Mouse (Mus musculus) stomach, postnatal 0 days (tissue): Measurements from ENCODE around the gene Evl. TPM values are rescaled to one million over a fixed set of nuclear protein-coding genes. Genes with fewer than 3 reads are reported as not detected.

Experiments used
- ATAC-seq: fragments of 200-750 bp; cut with Nextera tagmentation; 2 replicates; pipeline ENCODE4 v1.8.0; 2017; ENCODE audit not compliant: low FRiP score, low TSS enrichment
- DNase-seq: peaks from one replicate; pipeline ENCODE4 v3.0.0-alpha.2; 2016; ENCODE audit warnings: low spot score
- H3K27ac ChIP-seq: fragments of 300-500 bp; sonication (generic); replicated peaks from 2 replicates; pipeline ENCODE4 v1.5.1; 2014; ENCODE audit warnings: mild to moderate bottlenecking, control low read depth
- H3K27me3 ChIP-seq: fragments of 300-500 bp; sonication (generic); 2 replicates; pipeline ENCODE4 v1.6.1; 2014; ENCODE audit warnings: low read length; ENCODE audit not compliant: control insufficient read depth, insufficient read depth
- H3K36me3 ChIP-seq: fragments of 300-500 bp; sonication (generic); 2 replicates; pipeline ENCODE4 v1.6.1; 2014; ENCODE audit warnings: low read length, mixed read lengths; ENCODE audit not compliant: control insufficient read depth, insufficient read depth
- H3K4me1 ChIP-seq: fragments of 300-500 bp; sonication (generic); replicated peaks from 2 replicates; pipeline ENCODE4 v1.6.1; 2014; ENCODE audit warnings: antibody characterized with exemption; ENCODE audit not compliant: control insufficient read depth, insufficient read depth
- H3K4me2 ChIP-seq: fragments of 300-500 bp; sonication (generic); replicated peaks from 2 replicates; pipeline ENCODE4 v1.6.1; 2014; ENCODE audit warnings: low read depth, mild to moderate bottlenecking, control low read depth, moderate library complexity
- H3K4me3 ChIP-seq: fragments of 300-500 bp; sonication (generic); 2 replicates; pipeline ENCODE4 v1.5.1; 2014; ENCODE audit warnings: low read depth, low read length, control low read depth
- H3K9ac ChIP-seq: fragments of 300-500 bp; sonication (generic); 2 replicates; pipeline ENCODE4 v1.6.1; 2014; ENCODE audit warnings: mild to moderate bottlenecking, low read length, control low read depth, mixed read lengths
- H3K9me3 ChIP-seq: fragments of 300-500 bp; sonication (generic); 2 replicates; pipeline ENCODE4 v1.6.1; 2016; ENCODE audit warnings: low read length; ENCODE audit not compliant: control insufficient read depth
- CTCF ChIP-seq: IDR thresholded peaks from 2 replicates; pipeline ENCODE4 v1.5.1; 2016; ENCODE audit warnings: antibody characterized with exemption, low read depth, mild to moderate bottlenecking, moderate library complexity
- EP300 ChIP-seq: optimal IDR thresholded peaks from 2 replicates; pipeline ENCODE3; 2016; ENCODE audit warnings: antibody characterized with exemption
- WGBS: fragments of 180-500 bp; shearing (Covaris S2); extraction: QIAGEN DNeasy Blood & Tissue Kit; methylation state at CpG from one replicate; pipeline ENCODE4 v1.1.7; 2014; 5-methylcytosine and 5-hydroxymethylcytosine counted together
- polyA plus RNA-seq: library from polyadenylated mRNA; unstranded; fragments of >200 nt; fragmentation: Nextera tagmentation; extraction: Ambion mirVana; gene quantifications from 2 replicates; pipeline ENCODE4 v1.2.1, GENCODE M21; 2015

Gene Evl
- polyA plus RNA-seq, 1 experiment from 2014 or later = 27.8 TPM

- Histone ChIP-seq H3K4me1 (0 out of 2 replicates have a peak, but pooled peaks cover 7% of the 10 kb centered on the region), H3K4me2 (no peak overlapping the region), H3K36me3 (no peaks in the 10 kb centered on the region), H3K27me3 (no peaks in the 10 kb centered on the region), H3K4me3 (no peak overlapping the region), H3K9ac (no peak overlapping the region), H3K27ac (no peak overlapping the region), H3K9me3 (no peaks in the 10 kb centered on the region)
- ATAC-seq (no peak), DNase-seq (no peak)
- 50% methylated on average over 4 of the region's 4 CpGs for WGBS
- no peak for TF ChIP-seq EP300
- no peak for TF ChIP-seq CTCF
These were observed 55.7 kb downstream of the Evl start for GRCm38 (mm10) chr12:108610255-108610654.

- ATAC-seq = peak; percentile 73
- DNase-seq = peak; percentile 72
- Histone ChIP-seq H3K9me3 (no peaks in the 10 kb centered on the region), H3K9ac (no peak overlapping the region), H3K4me2 (no peak overlapping the region), H3K36me3 (no peaks in the 10 kb centered on the region), H3K27ac (no peak overlapping the region), H3K4me3 (no peak overlapping the region), H3K4me1 (0 out of 2 replicates have a peak, but pooled peaks cover 4% of the 10 kb centered on the region), H3K27me3 (no peaks in the 10 kb centered on the region)
- WGBS = 22% methylated on average over 3 of the region's 3 CpGs
- TF ChIP-seq CTCF = peak; percentile 82
- no peak for TF ChIP-seq EP300
These were observed 58.6 kb downstream of the Evl start for GRCm38 (mm10) chr12:108613081-108613480.

GRCm38 (mm10) chr12:108617511-108617910 is 63.0 kb downstream of the Evl start:
- WGBS = 46% methylated on average over 7 of the region's 7 CpGs

GRCm38 (mm10) chr12:108619853-108620416 is 65.4 kb downstream of the Evl start:
- H3K4me1 ChIP-seq = no peaks in the 10 kb centered on the region
- no peak for ATAC-seq
- no peaks in the 10 kb centered on the region for H3K9me3 ChIP-seq
- H3K36me3 ChIP-seq = no peaks in the 10 kb centered on the region
- DNase-seq = no peak
- no peak overlapping the region for H3K4me3 ChIP-seq
- no peak overlapping the region for H3K27ac ChIP-seq
- H3K4me2 ChIP-seq = no peak overlapping the region
- TF ChIP-seq EP300 = no peak
- no peak for TF ChIP-seq CTCF
- H3K27me3 ChIP-seq = no peaks in the 10 kb centered on the region
- no peak overlapping the region for H3K9ac ChIP-seq
- WGBS = 94% methylated on average over 7 of the region's 7 CpGs

More at GRCm38 (mm10) chr12:108617511-108617910, 63.0 kb downstream of the Evl start:
- Histone ChIP-seq H3K4me2 (no peak overlapping the region), H3K9ac (no peak overlapping the region), H3K27me3 (no peaks in the 10 kb centered on the region), H3K27ac (no peak overlapping the region), H3K4me3 (no peak overlapping the region), H3K36me3 (no peaks in the 10 kb centered on the region), H3K9me3 (no peaks in the 10 kb centered on the region), H3K4me1 (0 out of 2 replicates have a peak, but pooled peaks cover 4% of the 10 kb centered on the region)
- no peak for TF ChIP-seq CTCF
- TF ChIP-seq EP300 = no peak
- no peak for ATAC-seq
- no peak for DNase-seq

GRCm38 (mm10) chr12:108622406-108622805 is 67.9 kb downstream of the Evl start:
- WGBS = 75% methylated on average over 5 of the region's 5 CpGs
- ATAC-seq = no peak
- no peak for DNase-seq
- no peak overlapping the region for H3K27ac ChIP-seq
- no peak overlapping the region for H3K4me2 ChIP-seq
- H3K9ac ChIP-seq = no peak overlapping the region
- H3K36me3 ChIP-seq = no peaks in the 10 kb centered on the region
- no peaks in the 10 kb centered on the region for H3K4me1 ChIP-seq
- H3K27me3 ChIP-seq = no peaks in the 10 kb centered on the region
- no peaks in the 10 kb centered on the region for H3K9me3 ChIP-seq
- TF ChIP-seq CTCF (no peak), EP300 (no peak)
- no peak overlapping the region for H3K4me3 ChIP-seq

- Histone ChIP-seq H3K9me3 (no peaks in the 10 kb centered on the region), H3K4me1 (no peaks in the 10 kb centered on the region; the same call in 1 of the 2 replicates), H3K27ac (no peak overlapping the region), H3K27me3 (no peaks in the 10 kb centered on the region), H3K4me2 (no peak overlapping the region), H3K4me3 (no peak overlapping the region), H3K36me3 (no peaks in the 10 kb centered on the region), H3K9ac (no peak overlapping the region)
- WGBS = 86% methylated on average over 1 of the region's 1 CpGs
- no peak for TF ChIP-seq CTCF
- no peak for TF ChIP-seq EP300
- ATAC-seq (no peak), DNase-seq (no peak)
These were observed 75.0 kb downstream of the Evl start for GRCm38 (mm10) chr12:108629556-108629955.
